In the genomic region with DNA sequence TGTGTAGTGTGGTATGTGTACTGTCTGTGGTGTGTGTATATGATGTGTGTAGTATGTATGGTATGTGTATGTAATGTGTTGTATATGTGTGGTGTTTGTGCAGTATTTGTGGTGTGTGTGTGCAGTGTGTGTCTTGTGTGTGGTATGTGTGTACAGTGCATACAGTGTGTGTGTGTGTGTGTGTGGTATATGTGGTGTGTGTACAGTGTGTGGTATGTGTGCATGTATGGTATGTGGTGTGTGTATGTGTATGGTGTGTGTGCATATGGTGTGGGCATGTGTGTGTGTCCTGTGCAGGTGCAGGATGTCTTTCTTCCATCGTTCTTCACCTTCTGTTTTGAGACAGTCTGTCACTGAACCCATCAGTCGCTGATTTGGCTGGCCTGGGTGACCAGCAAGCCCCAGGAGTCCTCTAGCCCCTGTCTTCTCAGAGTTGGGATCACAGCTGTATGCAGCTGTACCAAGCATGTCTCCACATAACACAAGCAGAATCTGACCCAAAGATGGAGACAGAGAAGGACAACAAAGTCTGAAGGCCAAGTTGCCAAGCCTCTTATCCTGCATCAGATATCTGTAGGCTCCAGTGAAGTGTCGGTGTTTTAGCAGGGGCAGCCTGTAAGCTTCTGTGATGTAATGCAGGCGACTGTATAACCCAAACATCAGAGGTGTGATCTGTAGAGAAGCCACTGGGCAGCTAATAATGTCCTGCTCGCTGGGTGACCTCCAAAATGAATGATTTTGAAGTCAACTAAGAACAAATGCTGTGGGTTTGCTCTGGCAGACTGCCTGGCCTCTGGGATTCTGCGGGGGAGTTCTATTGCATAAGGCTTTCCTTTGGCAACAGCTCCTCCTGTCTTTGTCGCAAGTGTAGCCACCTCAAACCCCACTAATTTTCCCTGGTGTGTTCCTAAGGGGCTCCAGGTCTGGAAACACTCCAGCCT, we compare ENCODE assay signal across 9 mouse cellular contexts. TPM values are rescaled to one million over a fixed set of nuclear protein-coding genes. Genes with fewer than 3 reads are reported as not detected.
A peak's percentile ranks its signal among the peaks of the same experiment; 100 is the strongest.
DNase-seq lines count a peak whose midpoint lies in the region; ATAC-seq and TF ChIP-seq lines count a peak whose summit lies in the region.
"Had no signal": no experiment of that assay in that cellular context is flagged by ENCODE, and none has a peak within 500 bp of the region (broad histone marks: within the 10 kb centered on the region; RNA-seq: fewer than 3 reads in every experiment).

No protein-coding gene starts in this region.

- H3K27me3 ChIP-seq in kidney, embryonic 15.5 days, result no peaks in the 10 kb centered on the region
- H3K27me3 ChIP-seq in kidney, adult 2 months (replicated peaks; ENCODE audit: control insufficient read depth, insufficient read depth, low read length), result no peaks in the 10 kb centered on the region

- peak; percentile 39 for DNase-seq in kidney, adult 18-20 months
- peak; percentile 50 for DNase-seq in kidney, adult 2 months
- DNase-seq in left cerebral cortex, postnatal 4 days, result peak; percentile 56
- DNase-seq in right cerebral cortex, postnatal 10 days (ENCODE audit: low spot score in 2 of 2), result peak; percentile 68 to 75
- DNase-seq in embryo, embryonic 11 days, result no peak
- DNase-seq in B cell, adult 2 months, result no peak

- TF ChIP-seq POLR2A in kidney, adult 2 months (IDR thresholded peaks at IDR 0.05; ENCODE audit: low read depth, low read length), result no peak

- H3K27ac ChIP-seq in kidney, embryonic 15.5 days, result no peak overlapping the region
- H3K27ac ChIP-seq in kidney, adult 2 months (ENCODE audit: insufficient read depth, low read depth, low read length), result no peak overlapping the region

- no peak overlapping the region for H3K9ac ChIP-seq in kidney, embryonic 15.5 days

- WGBS in kidney, embryonic 15.5 days, result 49% methylated on average over 7 of the region's 7 CpGs
- WGBS in kidney, adult 2 months, result 43% methylated on average over 7 of the region's 7 CpGs

- H3K4me1 ChIP-seq in kidney, embryonic 15.5 days, result no peaks in the 10 kb centered on the region
- no peaks in the 10 kb centered on the region for H3K4me1 ChIP-seq in kidney, adult 2 months (ENCODE audit: control insufficient read depth, insufficient read depth, low read length)

- no peak overlapping the region for H3K4me3 ChIP-seq in kidney, embryonic 15.5 days (replicated peaks)
- H3K4me3 ChIP-seq in kidney, adult 2 months (ENCODE audit: insufficient read depth, low read depth, low read length), result no peak overlapping the region

- no peak for ATAC-seq in kidney, embryonic 15.5 days (replicated peaks; ENCODE audit: low FRiP score)
- ATAC-seq in common myeloid progenitor, adult 5-6 weeks (replicated peaks; ENCODE audit: low read depth, poor library complexity, severe bottlenecking), result peak; percentile 60; the same call in 1 of the 2 replicates

- H3K9me3 ChIP-seq in kidney, embryonic 15.5 days (replicated peaks), result 0 out of 2 replicates have a peak, but pooled peaks cover 7% of the 10 kb centered on the region

- no peak overlapping the region for H3K4me2 ChIP-seq in kidney, embryonic 15.5 days

- TF ChIP-seq CTCF in kidney, adult 2 months (conservative IDR thresholded peaks at IDR 0.05; ENCODE audit: insufficient read depth, insufficient read length, low read depth, low read length), result peak; percentile 31; the same call in 1 of the 2 replicates

- intact Hi-C loops in left cerebral cortex, postnatal 4 days (cut with DNase I), result no loop called here

- H3K36me3 ChIP-seq in kidney, embryonic 15.5 days, result peaks cover 20% of the 10 kb centered on the region
- H3K36me3 ChIP-seq in kidney, adult 2 months (ENCODE audit: control insufficient read depth, insufficient read depth, low read length), result peaks cover 3% of the 10 kb centered on the region

RNA-seq across cellular contexts. Expression of gene Uqcr10, which starts 6.8 kb away (rescaled TPM):
- polyA plus RNA-seq in kidney, embryonic 15.5 days (2015; fragmentation: Nextera tagmentation; extraction: Ambion mirVana), result 889 and 930 TPM in 2 replicates
- 117 and 123 TPM in 2 replicates for total RNA-seq in common myeloid progenitor, adult 5-6 weeks (2017)
- polyA plus RNA-seq in kidney, adult 2 months (2012; rRNA removed), result 2,120 and 2,704 TPM in 2 replicates
- 100 to 1,000 TPM; 253 to 282 TPM for total RNA-seq in left cerebral cortex, postnatal 4 days (2021)

RNA-seq across cellular contexts. Expression of gene Zmat5, which starts 7.2 kb away (rescaled TPM):
- 71.6 and 72.1 TPM in 2 replicates for polyA plus RNA-seq in kidney, embryonic 15.5 days (2015; fragmentation: Nextera tagmentation; extraction: Ambion mirVana)
- 6.0 and 11.5 TPM in 2 replicates for total RNA-seq in common myeloid progenitor, adult 5-6 weeks (2017)
- polyA plus RNA-seq in kidney, adult 2 months (2012; rRNA removed), result 62.6 and 65.1 TPM in 2 replicates
- 10 to 100 TPM; 24.9 to 31.3 TPM for total RNA-seq in left cerebral cortex, postnatal 4 days (2021)

RNA-seq across cellular contexts. Expression of gene Cabp7, which starts 49.3 kb away (rescaled TPM):
- 0.10 and 0.17 TPM in 2 replicates for polyA plus RNA-seq in kidney, embryonic 15.5 days (2015; fragmentation: Nextera tagmentation; extraction: Ambion mirVana)
- total RNA-seq in common myeloid progenitor, adult 5-6 weeks (2017), result not detected in 2 replicates
- polyA plus RNA-seq in kidney, adult 2 months (2012; rRNA removed), result not detected in 2 replicates
- 1 to 10 TPM; 2.2 to 4.3 TPM for total RNA-seq in left cerebral cortex, postnatal 4 days (2021)
- polyA plus RNA-seq: spleen, adult 2 months had no signal

RNA-seq across cellular contexts. Expression of gene Ascc2, which starts 59.8 kb away (rescaled TPM):
- polyA plus RNA-seq in kidney, embryonic 15.5 days (2015; fragmentation: Nextera tagmentation; extraction: Ambion mirVana), result 34.5 and 36.5 TPM in 2 replicates
- 18.8 and 22.0 TPM in 2 replicates for total RNA-seq in common myeloid progenitor, adult 5-6 weeks (2017)
- 17.7 and 18.0 TPM in 2 replicates for polyA plus RNA-seq in kidney, adult 2 months (2012; rRNA removed)
- total RNA-seq in left cerebral cortex, postnatal 4 days (2021), result 10 to 100 TPM; 27.3 to 28.3 TPM

Comparison
In these comparisons a context has a peak if more than half of its experiments do, and no peak if none do; other contexts are left out.
1. DNase-seq: peak in kidney, adult 18-20 months (single experiment), kidney, adult 2 months (single experiment), left cerebral cortex, postnatal 4 days (single experiment) and right cerebral cortex, postnatal 10 days (2 of 2); none in embryo, embryonic 11 days (single experiment) and B cell, adult 2 months (0 of 2).